Mouse (Mus musculus) common myeloid progenitor, adult 5-6 weeks (primary cell): ENCODE results near the gene Zfp280c. TPM values are rescaled to one million over a fixed set of nuclear protein-coding genes. Genes with fewer than 3 reads are reported as not detected.

Source experiments
- ATAC-seq: replicated peaks from 2 replicates; pipeline ENCODE4 v1.8.0; 2016; ENCODE audit warnings: low read depth, mild to moderate bottlenecking, moderate TSS enrichment, inconsistent platforms; ENCODE audit not compliant: poor library complexity, severe bottlenecking
- total RNA-seq: library from RNA; stranded (forward); fragments of 200-1000, 187-1606 nt; gene quantifications from 2 replicates; pipeline ENCODE4 v1.2.3, GENCODE M21; 2017

Zfp280c gene
- total RNA-seq, 1 experiment from 2014 or later: 37.9 TPM

DNA sequence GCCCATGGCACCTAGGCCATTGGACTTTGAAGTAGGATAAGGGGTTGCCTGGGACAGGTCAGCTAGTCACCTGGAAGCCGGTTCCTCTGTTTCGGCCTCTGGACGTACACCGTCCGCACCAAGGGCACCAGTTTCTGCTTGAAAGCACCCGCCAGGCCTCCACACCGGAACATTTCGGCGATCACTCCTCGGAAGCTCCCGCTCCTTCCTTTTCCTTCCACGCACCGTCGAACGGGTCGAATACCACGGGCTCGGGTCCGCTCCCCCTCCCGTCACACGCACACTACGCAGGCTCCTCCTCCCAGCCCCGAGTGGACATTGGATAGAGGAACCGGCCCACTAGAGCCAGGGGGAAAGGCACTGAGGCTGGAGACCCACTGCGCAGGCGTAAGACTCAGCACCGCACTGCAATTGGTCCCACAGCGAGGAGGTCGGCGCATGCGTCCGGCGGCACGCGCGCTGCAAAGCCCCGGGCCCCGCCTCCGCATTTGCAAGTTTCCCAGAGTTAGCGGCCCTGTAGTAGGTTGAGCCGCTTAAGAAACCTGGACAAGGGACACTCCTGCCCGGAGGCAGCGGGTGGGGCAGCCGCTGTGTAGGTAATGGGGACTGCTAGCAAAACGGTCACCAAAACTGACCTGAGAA lies 81.0 kb downstream of the Zfp280c start, which contains the start of gene Aifm1:
Aifm1 (minus strand) TSS at position 398 of the 642 bp plus-strand sequence.
- ATAC-seq: peak; percentile 99

DNA sequence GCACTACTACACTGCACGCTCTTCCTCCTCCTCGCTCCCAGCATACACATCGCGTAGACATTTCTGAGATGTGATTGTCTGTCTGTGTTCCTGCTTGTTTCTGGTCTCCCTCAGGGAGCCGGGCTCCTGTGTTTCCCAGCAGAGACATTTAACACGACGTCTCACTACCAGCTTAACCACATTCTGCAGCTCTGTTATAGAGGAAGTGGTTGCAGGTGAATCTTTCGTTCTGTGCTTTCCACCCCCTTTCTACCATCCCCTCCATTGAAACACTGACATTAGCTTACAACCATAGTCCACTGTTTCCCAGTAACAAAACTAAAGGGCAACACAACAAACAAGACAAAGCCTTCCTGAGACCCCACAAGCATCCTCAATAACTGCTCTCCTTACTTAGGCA lies 100.5 kb downstream of the Zfp280c start:
- no peak for ATAC-seq

Other genes starting within 250 kb of the Zfp280c start
- gene Elf4, start 131.4 kb downstream of the Zfp280c start, total RNA-seq: 24.6 and 29.9 TPM in 2 replicates
- 76.6 and 81.5 TPM in 2 replicates for gene Aifm1, start 80.9 kb downstream of the Zfp280c start, total RNA-seq
- gene Rab33a, start 75.2 kb downstream of the Zfp280c start, total RNA-seq: 1.1 and 1.6 TPM in 2 replicates
- 8.6 and 9.0 TPM in 2 replicates for gene Slc25a14, start 28.9 kb upstream of the Zfp280c start, total RNA-seq
- not detected in 2 replicates for gene Gpr119, start 80.0 kb upstream of the Zfp280c start, total RNA-seq
- gene Rbmx2, start 100.5 kb upstream of the Zfp280c start, total RNA-seq: 19.5 and 20.4 TPM in 2 replicates